Mouse (Mus musculus): ENCODE results near the gene Map2k2. TPM values are rescaled to one million over a fixed set of nuclear protein-coding genes. Genes with fewer than 3 reads are reported as not detected.
"Not testable (repeated sequence)": the region's sequence is repeated elsewhere in the genome, so short reads cannot be mapped to it uniquely, and the experiment has no call there.

Map2k2 gene
- total RNA-seq (2021): 100 to 1,000 TPM; 122 to 124 TPM

DNA sequence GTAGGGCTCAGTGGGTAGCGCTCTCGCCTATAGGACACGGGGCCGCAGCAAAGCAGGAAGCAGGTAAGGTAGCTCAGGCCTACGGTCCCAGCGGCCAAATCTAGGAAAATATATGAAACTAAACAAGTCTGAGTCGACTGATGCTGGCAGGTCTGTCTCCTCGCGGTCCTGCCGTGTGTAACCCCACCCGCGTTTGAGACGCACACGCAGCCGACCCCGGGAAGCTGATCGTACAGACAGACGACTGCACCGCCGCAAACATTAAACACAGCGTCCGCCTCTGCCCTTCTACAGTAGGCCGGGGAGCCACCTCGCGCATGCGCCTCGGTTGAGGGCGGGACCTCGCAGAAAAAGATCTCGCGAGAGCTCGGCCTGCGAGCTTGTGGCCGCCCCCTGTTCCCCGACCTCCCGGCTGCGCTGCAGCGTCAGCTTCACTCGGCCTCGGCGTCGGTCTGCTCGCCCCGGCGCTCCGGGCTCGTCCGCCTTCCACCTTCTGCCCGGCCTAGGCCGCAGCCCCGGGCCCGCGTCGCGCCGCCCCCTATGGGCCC lies at the start of gene Map2k2:
Map2k2 (plus strand) TSS at position 351 of the 548 bp plus-strand sequence.
- DNase-seq (ENCODE audit: low spot score in 2 of 2): peak; percentile 96 to 97
- intact Hi-C loops (cut with DNase I): loop anchor here (1.0 kb wide), 1 partner anchor 32 kb away; no protein-coding TSS in a partner anchor

DNA sequence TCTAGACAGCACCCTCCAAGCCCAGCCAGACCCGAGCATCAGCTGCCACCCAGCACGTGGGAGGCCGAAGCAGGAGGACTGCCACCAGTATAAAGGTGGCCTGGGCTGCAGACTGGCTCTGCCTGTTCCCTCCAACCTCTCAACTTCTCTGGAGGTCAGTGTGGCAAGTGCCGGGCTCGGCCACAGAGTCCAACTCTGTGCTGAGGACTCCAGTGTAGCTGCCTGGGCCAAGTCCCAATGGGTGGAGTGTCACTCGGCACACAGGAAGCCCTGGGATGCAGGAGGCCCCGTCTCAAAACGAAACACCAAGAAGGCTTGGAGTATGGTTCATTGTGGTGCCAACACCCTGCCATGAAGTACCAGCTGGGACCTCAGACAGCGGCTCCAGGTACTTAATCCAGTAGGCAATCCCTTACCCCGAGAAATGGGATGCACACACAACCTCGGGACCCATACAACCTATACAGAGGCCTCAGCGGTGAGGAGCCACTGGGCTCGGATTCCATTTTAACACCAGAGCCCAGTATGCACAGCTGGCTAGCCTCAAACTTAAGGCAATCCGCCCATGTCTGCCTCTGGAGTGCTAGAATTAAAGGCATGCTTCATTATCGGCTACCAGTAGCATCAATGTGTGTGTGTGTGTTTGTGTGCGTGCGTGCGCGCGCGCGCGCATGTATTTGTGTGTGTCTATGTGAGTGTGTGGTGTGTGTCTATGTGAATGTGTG lies 48.1 kb upstream of the Map2k2 start:
- intact Hi-C loops (cut with DNase I): no loop called here
- no peak for DNase-seq (ENCODE audit: low spot score in 2 of 2)

DNA sequence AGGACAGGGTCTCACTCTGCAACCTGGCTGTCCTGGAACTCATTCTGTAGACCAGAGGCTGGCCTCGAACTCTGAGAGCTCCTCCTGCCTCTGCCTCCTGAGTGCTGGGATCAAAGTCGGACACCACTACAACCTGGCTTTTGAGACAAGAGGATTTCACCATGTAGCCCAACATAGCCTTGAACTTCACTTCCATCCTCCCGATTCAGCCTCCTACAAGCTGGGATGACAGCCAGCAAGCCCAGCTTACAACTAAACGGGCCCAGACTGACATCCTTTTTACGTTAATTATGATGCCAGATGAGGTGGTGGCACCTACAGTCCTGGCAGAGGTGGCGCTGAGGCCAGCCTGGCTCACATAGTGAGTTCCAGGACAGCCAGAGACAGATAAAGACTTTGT lies 46.8 kb upstream of the Map2k2 start:
- intact Hi-C loops (cut with DNase I): no loop called here
- DNase-seq (ENCODE audit: low spot score in 2 of 2): no peak

DNA sequence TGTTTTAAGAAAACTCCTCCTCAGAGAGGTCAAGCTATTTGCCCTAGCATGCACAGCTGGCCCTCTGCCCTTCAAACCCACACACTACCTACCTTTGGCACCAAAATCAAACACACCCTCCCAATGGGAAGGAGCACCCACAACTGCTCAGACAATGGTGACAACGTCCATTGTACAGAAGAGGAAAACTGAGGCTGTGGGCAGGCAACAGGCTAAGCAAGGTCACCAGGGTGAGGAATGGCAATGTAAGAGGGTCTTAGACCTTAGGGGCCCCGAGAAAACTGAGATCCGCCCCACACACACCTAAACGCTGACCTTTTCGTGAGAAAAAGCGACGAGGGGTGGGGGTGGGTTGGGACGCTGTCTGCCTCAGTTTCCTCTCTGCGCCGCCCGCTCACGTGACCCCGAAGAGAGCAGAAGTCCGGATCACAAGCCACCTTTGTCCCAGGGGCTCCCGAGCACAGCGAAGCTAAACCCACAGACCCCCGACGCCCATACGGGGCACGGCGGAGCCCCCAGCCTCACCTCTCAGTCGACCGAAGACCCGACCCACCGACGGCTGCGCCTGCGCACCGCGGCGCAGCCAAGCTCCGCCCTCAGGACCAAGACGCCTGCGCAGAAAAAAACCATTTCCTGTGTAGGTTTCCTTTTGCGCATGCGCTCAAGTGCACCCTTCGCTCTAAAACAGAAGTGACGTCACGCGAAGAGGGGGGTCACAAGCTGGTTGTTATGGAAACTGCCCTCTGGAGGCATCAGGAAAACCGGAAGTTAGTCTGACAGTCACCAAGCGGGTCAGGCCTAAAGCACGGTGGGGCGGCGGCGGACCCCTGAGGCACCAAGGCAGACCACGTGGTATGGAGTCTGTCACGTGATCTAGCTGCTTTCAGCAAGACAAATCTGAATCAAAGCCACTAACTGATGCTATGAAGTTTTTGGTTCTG lies 45.8 kb upstream of the Map2k2 start, which contains the start of gene Sgta:
Sgta (minus strand) TSS at position 579 of the 941 bp plus-strand sequence.
- peak; percentile 100 for DNase-seq (ENCODE audit: low spot score in 2 of 2)
- intact Hi-C loops (cut with DNase I): no loop called here

DNA sequence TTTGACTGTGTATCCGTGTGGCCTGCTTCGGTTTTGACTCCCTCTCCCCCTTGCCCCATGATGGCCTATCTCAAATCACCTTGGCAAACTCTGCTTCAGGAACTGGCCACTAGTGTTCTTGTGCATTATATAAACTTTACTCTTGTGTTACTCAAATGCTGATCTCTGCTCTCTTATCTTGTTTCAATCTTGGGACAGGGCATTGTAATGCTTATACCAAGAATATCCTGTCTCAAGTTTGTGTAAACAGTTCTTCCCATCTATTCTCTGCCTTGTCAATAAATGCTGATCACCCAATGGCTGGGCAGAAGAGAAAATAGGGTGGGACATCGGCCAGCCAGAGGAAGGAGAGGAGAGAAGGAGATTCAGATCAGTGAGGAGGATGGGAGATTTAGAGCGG lies 43.0 kb upstream of the Map2k2 start:
- intact Hi-C loops (cut with DNase I): no loop called here
- no peak for DNase-seq (ENCODE audit: low spot score in 2 of 2)

DNA sequence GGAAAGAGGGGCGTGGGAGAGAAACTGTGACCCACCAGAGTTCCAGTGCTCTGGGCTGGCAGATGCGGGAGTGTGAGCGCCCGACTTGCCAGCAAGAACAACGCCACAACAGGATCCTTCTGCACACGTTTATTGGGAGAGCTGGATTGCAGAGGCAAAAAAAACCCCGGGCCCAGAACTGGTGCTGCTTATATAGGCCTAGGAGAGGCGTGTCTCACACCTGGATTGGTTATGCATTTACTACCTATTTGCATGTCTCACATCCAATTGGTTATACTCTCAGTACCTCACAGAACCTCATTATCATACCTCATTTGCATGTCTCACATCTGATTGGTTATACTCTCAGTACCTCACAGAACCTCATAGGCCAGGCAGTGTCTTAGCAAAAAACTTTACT lies 41.2 kb upstream of the Map2k2 start:
- DNase-seq (ENCODE audit: low spot score in 2 of 2); intact Hi-C loops (cut with DNase I): not testable (repeated sequence)

DNA sequence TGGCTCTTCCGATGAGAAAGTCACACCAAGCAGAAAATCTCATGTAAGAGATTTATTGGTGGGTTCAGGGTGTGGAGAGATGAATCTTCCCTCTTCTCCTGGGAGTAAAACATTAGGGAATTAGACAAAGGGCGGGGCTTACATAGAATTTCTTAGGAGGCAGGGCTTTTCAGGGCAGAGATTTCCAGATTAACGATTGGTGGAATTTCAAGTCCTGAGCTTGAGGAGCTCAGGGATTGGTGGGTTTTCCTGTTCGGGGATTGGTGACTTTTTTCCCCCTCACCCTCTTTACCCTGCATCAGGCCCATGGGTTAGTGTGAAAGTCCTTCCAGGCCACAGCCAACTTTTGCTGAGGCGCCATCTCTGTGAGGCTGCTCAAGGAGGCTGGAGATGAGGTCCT lies 37.0 kb upstream of the Map2k2 start:
- intact Hi-C loops (cut with DNase I): no loop called here
- no peak for DNase-seq (ENCODE audit: low spot score in 2 of 2)

DNA sequence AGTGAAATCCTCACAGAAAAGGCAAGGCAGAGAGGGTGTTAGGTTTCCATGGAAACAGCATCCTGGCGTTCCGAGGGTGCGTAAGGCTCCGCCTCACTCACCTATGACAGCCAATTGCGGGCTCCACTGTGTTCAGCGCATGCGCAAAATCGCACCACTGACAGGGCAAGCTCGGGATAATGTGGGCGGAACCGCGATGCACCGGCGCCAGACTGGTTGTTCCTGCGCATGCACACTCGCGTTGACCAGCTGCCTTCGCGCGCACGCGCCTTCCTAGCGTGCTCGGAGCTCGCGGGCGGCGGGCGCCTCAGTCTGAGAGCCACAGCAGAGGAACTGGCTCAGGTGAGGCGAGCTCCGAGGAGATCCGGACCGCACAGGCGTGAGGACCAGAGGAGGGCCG lies 35.9 kb upstream of the Map2k2 start, which contains the start of gene Thop1:
Thop1 (plus strand) TSS at position 200 of the 400 bp plus-strand sequence.
- peak; percentile 98 to 99 for DNase-seq (ENCODE audit: low spot score in 2 of 2)
- intact Hi-C loops (cut with DNase I): loop anchor here (2.0 kb wide), 1 partner anchor 67 kb away; no protein-coding TSS in a partner anchor

DNA sequence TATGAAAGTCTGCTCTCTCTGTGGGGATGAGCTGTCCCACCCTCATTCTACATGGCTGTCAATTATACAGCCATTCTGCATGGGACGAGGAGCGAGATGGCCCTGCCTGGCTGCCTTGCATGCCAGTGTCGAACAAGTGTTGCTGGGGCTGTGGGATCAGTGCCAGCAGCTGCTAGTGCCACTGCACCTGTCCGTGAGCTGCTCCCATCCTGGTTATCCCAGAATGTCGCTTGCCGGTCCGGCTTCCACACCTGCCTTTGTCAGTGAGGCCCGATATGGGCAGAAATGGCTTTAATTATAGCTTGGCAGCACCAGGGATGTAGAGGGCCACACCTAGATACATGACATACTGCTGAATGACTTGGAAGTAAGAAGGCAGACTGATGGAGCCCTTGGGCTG lies 33.4 kb upstream of the Map2k2 start:
- intact Hi-C loops (cut with DNase I): no loop called here
- DNase-seq (ENCODE audit: low spot score in 2 of 2): no peak

DNA sequence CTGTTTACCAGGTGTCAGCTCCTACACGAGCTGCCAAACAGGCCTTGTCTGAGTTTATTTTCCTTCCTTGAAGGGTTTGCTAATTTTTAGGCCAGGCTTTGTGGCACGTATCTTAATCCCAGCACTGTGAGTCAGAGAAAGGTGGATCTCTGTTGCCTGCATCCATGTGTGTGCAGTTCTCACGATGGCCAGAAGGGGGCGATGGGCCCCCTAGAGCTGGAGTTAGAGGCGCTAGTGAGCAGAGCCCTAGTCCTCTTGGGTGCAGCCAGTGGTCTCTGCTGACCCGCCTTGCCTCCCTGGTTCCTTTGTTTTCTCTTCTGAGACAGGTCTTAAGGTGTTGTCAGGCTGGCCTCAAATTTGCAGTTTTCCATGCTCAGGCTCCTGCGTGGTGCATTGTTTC lies 32.3 kb upstream of the Map2k2 start:
- DNase-seq (ENCODE audit: low spot score in 2 of 2): no peak
- intact Hi-C loops (cut with DNase I): no loop called here

DNA sequence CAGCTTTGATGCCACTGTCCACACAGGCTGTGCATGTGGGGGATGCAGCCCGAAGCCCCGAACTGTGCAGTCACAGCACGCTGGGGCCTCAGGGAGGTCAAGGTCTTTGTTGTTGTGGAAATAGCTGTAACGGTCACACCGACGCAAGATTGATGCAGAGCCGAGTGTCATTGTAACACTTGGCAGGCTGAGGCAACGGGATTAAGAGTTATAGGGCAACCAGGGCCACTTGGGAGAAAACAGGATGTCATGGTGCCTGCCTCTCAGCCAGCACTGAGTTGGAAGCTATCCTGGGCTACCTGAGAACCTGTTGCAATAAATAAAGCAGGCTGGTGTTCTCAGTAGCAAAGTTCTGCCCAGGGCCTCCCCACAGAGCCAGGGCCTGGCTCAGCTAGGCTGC lies 30.0 kb upstream of the Map2k2 start:
- intact Hi-C loops (cut with DNase I): no loop called here
- no peak for DNase-seq (ENCODE audit: low spot score in 2 of 2)

DNA sequence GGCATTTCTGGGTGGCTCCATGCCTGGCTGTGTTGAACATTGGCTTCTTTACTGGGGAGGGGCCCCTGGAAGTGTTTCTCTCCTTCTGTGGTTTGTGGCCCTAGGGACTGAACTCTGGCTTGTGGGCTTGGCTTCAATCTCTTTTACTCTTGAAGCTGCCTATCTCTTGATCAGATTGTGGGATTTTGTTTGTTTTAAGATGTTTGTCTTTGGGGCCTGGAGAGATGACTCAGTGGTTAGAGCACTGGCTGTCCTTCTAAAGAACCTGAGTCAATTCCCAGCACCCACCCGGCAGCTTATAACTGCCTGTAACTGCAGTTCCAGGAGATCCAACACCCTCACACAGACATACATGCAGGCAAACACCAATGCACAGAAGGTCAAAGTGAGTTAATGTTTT lies 29.4 kb upstream of the Map2k2 start:
- no peak for DNase-seq (ENCODE audit: low spot score in 2 of 2)
- intact Hi-C loops (cut with DNase I): no loop called here

DNA sequence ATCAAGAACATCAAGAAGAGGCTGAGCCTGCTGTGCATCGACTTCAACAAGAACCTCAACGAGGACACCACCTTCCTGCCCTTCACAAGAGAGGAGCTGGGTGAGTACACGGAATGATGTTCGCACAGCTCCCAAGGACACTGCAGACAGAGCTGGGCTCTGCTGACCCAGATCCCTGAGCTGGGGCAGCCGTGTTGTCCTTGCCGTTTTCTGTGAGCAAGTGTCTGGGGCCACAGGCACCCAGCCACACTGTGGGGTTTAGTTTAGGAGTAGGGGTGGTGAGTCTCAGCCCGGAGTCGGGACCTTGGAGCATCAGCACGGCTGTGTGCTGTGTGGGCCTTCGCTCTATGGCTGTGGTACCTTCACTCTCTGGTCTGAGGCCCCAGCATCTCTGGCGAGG lies 27.8 kb upstream of the Map2k2 start:
- DNase-seq (ENCODE audit: low spot score in 2 of 2): no peak
- intact Hi-C loops (cut with DNase I): no loop called here

DNA sequence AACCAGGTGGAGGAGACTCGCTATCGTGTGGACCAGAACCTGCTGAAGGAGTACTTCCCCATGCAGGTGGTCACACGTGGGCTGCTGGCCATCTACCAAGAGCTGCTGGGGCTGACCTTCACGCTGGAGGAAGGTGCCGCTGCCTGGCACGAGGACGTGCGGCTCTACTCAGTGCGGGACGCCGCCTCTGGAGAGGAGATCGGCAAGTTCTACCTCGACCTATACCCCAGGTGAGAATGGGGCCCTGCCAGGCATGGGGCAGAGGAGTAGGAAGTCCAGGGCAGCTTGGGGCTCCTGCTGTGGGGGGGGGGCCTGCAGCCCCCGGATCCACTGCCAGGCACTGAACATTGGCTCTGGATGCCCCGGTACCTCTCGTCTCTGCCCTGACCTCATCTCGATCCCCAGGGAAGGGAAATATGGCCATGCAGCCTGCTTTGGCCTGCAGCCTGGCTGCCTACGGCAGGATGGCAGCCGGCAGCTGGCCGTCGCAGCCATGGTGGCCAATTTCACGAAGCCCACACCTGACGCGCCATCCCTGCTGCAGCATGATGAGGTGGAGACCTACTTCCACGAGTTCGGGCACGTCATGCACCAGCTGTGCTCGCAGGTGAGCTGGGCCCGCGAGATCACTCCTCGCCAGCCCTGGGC lies 25.6 kb upstream of the Map2k2 start:
- no peak for DNase-seq (ENCODE audit: low spot score in 2 of 2)
- intact Hi-C loops (cut with DNase I): loop anchor here (5.0 kb wide), 1 partner anchor 63 kb away; no protein-coding TSS in a partner anchor

DNA sequence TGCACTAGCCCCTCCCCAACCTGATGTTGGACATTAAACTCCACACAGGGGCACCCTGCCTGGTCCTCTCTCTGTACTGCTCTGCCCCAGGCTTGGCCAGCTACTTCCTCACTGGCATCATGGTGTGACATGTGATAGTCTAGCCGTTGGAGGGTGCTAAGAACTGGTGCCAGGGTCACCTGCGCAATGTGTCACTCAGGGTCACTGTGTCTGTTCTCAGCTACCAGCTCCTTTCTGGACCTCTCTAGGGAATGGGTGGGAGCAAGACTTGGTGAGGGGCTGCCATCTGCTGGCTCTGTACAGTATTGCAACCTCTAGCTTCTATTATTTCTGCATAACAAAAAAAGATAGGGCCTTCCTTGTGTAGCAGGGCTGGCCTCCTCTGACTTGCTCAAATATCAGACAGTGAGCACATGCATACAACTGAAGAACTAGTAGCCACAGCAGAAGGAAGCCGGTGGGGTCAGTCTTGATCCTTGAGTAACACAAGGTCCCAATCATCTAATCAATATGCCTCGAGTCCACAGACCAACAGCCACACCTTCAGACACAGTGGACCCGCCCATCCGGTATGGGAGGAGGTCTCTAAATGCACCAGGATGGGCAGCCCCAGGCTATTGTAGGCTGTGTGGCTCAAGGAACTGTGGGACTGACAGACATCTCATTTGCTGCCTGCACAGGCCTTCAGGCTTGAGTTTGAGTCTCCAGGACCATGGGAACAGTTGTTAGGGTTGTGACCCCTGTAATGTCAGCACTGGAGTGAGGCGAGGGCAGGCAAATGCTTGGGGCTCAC lies 23.4 kb upstream of the Map2k2 start:
- intact Hi-C loops (cut with DNase I): loop anchor here (2.0 to 5.0 kb wide), 2 partner anchors 65 to 82 kb away; no protein-coding TSS in a partner anchor
- DNase-seq (ENCODE audit: low spot score in 2 of 2): peak; percentile 74 to 78

DNA sequence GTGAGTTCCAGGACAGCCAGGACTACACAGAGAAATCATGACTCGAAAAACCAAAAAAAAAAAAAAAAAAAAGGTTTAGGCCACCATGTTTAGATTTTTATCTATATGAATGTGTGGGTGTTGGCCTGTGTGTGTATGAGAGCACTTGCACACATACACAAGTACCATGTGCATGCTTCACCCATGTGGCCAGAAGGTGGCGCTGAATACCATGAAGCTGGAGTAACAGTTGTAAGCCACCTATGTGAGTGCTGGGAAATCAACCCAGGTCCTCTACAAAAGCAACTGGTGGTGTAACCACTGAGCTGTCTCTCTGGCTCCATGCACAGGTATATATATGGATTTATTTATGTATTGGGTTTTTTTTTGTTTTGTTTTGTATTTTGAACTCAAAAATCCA lies 18.7 kb upstream of the Map2k2 start:
- intact Hi-C loops (cut with DNase I): no loop called here
- DNase-seq (ENCODE audit: low spot score in 2 of 2): no peak

DNA sequence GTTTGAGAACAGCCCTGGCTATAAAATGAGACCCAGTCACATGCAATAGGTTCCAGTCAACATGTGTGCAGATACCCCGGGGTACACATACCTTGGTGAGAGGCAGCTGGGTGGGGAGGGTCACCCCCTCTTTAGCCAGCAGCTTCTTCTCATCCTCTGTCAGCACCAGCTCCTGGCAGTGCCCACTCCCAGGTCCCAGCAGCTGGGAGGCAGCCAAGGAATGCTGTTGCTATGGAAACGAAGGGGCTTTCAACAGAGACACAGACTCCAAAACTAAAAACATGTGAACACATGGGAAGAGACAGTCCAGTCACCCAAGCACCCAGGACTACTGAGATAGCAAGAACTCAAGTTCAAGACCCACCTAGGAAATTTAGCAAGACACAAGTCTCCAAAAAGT lies 16.5 kb upstream of the Map2k2 start:
- no peak for DNase-seq (ENCODE audit: low spot score in 2 of 2)
- intact Hi-C loops (cut with DNase I): no loop called here

DNA sequence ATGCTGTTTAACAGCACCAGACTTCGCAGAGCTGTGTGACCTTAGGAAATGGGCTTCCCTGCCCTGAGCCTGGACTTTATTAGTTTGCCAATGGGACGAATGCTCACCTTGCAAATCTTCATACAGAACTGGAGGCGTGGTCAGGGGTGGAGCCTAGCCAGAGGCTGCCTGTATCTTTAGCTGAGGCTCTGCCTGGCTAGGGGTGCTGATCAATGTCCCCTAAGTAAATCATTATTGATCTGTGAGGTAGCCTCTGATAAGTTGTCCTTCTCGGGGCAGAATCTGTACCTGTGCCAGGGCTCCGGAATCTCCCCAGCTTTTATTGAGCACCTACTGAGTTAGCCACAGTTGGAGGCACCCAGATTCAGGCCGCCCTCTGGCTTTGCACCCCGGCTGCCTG lies 15.1 kb upstream of the Map2k2 start:
- DNase-seq (ENCODE audit: low spot score in 2 of 2): no peak
- intact Hi-C loops (cut with DNase I): no loop called here

Measured in left cerebral cortex, postnatal 25 days (tissue).